Mouse (Mus musculus) urinary bladder, postnatal 0 days (tissue): ENCODE results near the gene Map4k4. TPM values are rescaled to one million over a fixed set of nuclear protein-coding genes. Genes with fewer than 3 reads are reported as not detected.

Experiments used
- polyA plus RNA-seq: library from polyadenylated mRNA; unstranded; fragments of >200 nt; fragmentation: Nextera tagmentation; extraction: Ambion mirVana; gene quantifications from 2 replicates; pipeline ENCODE4 v1.2.1, GENCODE M21; 2015

Map4k4 gene
- polyA plus RNA-seq: 11.8 and 13.8 TPM in 2 replicates

DNA sequence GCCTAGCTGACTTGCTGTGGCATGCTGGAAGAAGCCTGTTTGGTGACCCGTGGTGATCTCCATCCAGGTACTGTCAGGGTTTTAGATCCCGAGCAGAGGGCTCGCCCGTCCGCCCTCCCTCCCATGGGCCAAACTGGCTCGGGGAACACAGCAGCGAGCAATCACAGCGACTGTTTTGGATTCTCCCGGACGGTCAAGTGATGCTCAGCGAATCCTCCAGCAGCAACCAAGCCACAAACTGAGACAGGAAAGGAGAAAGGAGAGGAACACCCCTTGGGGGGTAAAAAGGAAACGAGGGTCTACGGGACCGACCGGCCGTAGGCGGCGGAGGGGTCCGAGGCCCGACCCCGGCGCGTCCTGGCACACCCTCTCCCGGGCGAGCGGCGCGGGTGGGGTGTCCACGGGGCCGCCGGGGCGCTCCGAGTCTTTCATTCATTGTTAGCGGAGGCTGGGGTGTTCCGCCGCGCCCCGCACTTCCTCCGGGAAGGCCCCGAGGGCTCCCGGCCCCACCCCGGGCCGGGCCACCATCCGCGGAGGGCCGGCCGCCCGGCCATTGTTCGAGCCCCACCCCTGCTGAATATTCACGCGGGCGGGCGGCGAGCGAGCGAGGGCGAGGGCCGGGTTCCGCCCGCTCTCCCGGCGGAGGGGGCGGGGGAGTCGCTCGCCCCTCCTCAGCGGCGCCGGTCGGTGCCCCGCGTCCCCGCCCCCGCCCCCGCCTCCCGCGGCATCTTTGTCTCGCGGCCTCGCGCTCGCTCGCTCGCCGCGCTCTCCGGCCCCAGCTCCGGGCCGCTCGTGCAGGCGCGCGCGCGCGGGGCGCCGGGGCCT is at the start of gene Map4k4:
Gene Map4k4 (plus strand): TSS at position 733 of the 825 bp plus-strand sequence.

DNA sequence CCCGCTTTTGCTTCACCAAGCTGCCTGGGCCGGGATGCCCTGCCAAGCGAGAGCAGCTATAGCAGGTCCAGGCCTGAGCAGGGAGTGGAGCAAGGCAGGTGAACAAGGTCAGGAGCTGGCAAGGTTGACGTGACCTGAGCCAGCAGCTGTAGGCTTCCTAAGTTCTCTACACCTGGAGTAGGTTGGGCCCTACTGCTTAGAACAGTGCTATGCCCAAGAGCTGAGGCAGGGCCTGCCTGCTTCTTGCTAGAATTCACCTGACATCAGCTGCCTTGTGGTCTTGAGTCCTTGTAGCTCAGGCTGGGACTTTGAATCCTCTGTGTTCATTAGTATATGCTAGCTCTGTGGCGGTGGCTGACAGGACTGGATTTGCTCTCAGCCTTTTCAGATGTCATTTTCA is 173.1 kb downstream of the Map4k4 start, which contains the start of gene Il1r2:
Gene Il1r2 (plus strand): TSS at position 301 of the 400 bp plus-strand sequence.

Other genes starting within 250 kb of the Map4k4 start
- 0.04 and 0.10 TPM in 2 replicates for gene Creg2, start 249.4 kb upstream of the Map4k4 start, polyA plus RNA-seq
- 0.11 TPM in 1 of 2 replicates, not detected in the other for gene Rfx8, start 179.9 kb upstream of the Map4k4 start, polyA plus RNA-seq
- gene Gm3646, start 95.6 kb upstream of the Map4k4 start, polyA plus RNA-seq: 5.1 and 8.7 TPM in 2 replicates
- 7.4 and 11.0 TPM in 2 replicates for gene Il1r2, start 173.2 kb downstream of the Map4k4 start, polyA plus RNA-seq